Mouse (Mus musculus) kidney, adult 2 months (tissue): ENCODE measurements at regions not wholly inside any gene's neighbourhood (a gene's known extent, or its start where the extent isn't known, plus 50 kb on each side); places are given as distances from the start of the nearest gene placed in this dataset.
"Not testable (repeated sequence)": the region's sequence is repeated elsewhere in the genome, so short reads cannot be mapped to it uniquely, and the experiment has no call there.

Source experiments
- CTCF ChIP-seq: fragments of 200-500 bp; conservative IDR thresholded peaks from 2 replicates; pipeline ENCODE4 v1.5.1; 2011; ENCODE audit warnings: low read depth, mild to moderate bottlenecking, control low read depth, low read length, moderate library complexity, mixed read lengths; ENCODE audit not compliant: insufficient read depth, insufficient read length
- POLR2A ChIP-seq: fragments of 200-500 bp; IDR thresholded peaks from one replicate; pipeline ENCODE4 v1.6.1; 2011; ENCODE audit warnings: low read depth, low read length, control low read depth

GRCm38 (mm10) chr4:53243473-53243872, 83.8 kb upstream of the Abca1 start:
- TF ChIP-seq CTCF, POLR2A: not testable (repeated sequence)
